Mouse (Mus musculus) kidney, adult 11 months (tissue): Measurements from ENCODE around the gene Mylpf.
A peak's percentile ranks its signal among the peaks of the same experiment; 100 is the strongest.

Experiments
- DNase-seq: peaks from one replicate; pipeline ENCODE4 v3.0.0; 2022

The Mylpf gene

GRCm38 (mm10) chr7:127260309-127261111 lies 51.8 kb downstream of the Mylpf start, which contains the start of gene Dctpp1:
TSS of gene Dctpp1 (minus strand) at chr7:127260709.
- peak; percentile 99 for DNase-seq

- no peak for DNase-seq
These were observed 53.7 kb downstream of the Mylpf start for GRCm38 (mm10) chr7:127262218-127262961.

GRCm38 (mm10) chr7:127263526-127263925 lies 54.8 kb downstream of the Mylpf start:
- DNase-seq = no peak
